Comparison of ENCODE assay signal across 10 mouse cellular contexts in the genomic region with DNA sequence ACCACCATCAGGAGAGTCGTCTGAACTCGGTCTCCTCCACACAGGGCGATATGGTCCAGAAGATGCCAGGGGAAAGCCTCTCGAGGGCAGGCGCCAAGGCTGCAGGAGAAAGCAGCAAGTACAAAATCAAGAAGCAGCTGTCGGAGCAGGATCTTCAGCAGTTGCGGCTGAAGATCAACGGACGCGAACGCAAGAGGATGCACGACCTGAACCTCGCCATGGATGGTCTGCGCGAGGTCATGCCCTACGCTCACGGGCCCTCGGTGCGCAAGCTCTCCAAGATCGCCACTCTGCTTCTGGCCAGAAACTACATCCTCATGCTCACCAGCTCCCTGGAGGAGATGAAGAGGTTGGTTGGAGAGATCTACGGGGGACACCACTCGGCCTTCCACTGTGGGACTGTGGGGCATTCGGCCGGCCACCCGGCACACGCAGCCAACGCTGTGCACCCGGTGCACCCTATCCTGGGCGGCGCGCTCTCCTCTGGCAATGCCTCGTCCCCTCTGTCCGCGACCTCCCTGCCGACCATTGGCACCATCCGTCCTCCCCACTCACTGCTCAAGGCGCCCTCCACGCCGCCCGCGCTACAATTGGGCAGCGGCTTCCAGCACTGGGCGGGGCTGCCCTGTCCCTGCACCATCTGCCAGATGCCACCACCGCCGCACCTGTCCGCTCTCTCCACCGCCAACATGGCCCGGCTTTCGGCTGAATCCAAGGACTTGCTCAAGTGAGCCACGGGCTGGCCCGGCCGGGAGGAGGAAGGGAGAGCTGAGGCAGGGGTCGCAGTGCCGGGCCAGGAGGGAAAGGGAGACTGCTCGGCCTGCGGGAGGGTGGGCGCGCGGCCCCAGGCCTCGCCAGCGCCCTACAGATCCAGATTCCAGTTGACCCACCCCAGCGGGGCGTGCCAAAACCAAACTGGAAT. TPM values are rescaled to one million over a fixed set of nuclear protein-coding genes. Genes with fewer than 3 reads are reported as not detected.
DNase-seq lines count a peak whose midpoint lies in the region; ATAC-seq lines count a peak whose summit lies in the region.
"Had no signal": no experiment of that assay in that cellular context is flagged by ENCODE, and none has a peak within 500 bp of the region (broad histone marks: within the 10 kb centered on the region; RNA-seq: fewer than 3 reads in every experiment).

No protein-coding gene starts in this region.

- peak; percentile 62; the same call in 1 of the 2 replicates for ATAC-seq in kidney, embryonic 16.5 days (ENCODE audit: low FRiP score, low TSS enrichment)
- ATAC-seq in hindbrain, embryonic 12.5 days (ENCODE audit: low FRiP score), result peak; percentile 39

- peak overlapping the region; percentile 16 for H3K4me3 ChIP-seq in kidney, embryonic 16.5 days (ENCODE audit: low read length)
- peak overlapping the region; percentile 42 for H3K4me3 ChIP-seq in hindbrain, embryonic 12.5 days

- peaks cover 4% of the 10 kb centered on the region; the same call in 1 of the 2 replicates for H3K4me1 ChIP-seq in kidney, embryonic 16.5 days (ENCODE audit: insufficient read depth, low read length)
- H3K4me1 ChIP-seq in hindbrain, embryonic 12.5 days, result peaks cover 29% of the 10 kb centered on the region

- no peaks in the 10 kb centered on the region for H3K36me3 ChIP-seq in kidney, embryonic 16.5 days (ENCODE audit: insufficient read depth, low read length)
- H3K36me3 ChIP-seq in hindbrain, embryonic 12.5 days, result no peaks in the 10 kb centered on the region

- 2% methylated on average over 60 of the region's 63 CpGs for WGBS in kidney, embryonic 16.5 days
- WGBS in hindbrain, embryonic 12.5 days, result under 1% methylated on average over 62 of the region's 63 CpGs

- no peak overlapping the region for H3K9ac ChIP-seq in kidney, embryonic 16.5 days (replicated peaks; ENCODE audit: low read length)
- peak overlapping the region; percentile 60 for H3K9ac ChIP-seq in hindbrain, embryonic 12.5 days

- no peaks in the 10 kb centered on the region for H3K9me3 ChIP-seq in kidney, embryonic 16.5 days (ENCODE audit: low read length)
- no peaks in the 10 kb centered on the region for H3K9me3 ChIP-seq in hindbrain, embryonic 12.5 days (replicated peaks)

- H3K4me2 ChIP-seq in kidney, embryonic 16.5 days (replicated peaks; ENCODE audit: low read depth, low read length), result peak overlapping the region; percentile 32; the same call in 1 of the 2 replicates
- peak overlapping the region; percentile 53 for H3K4me2 ChIP-seq in hindbrain, embryonic 12.5 days (replicated peaks)

- no peak overlapping the region for H3K27ac ChIP-seq in kidney, embryonic 16.5 days (ENCODE audit: low read length)
- peak overlapping the region; percentile 64 for H3K27ac ChIP-seq in hindbrain, embryonic 12.5 days

- no peak for DNase-seq in kidney, postnatal 14 days
- peak; percentile 57 for DNase-seq in embryo, embryonic 9.5 days (ENCODE audit: extremely low spot score)
- DNase-seq in neural tube, embryonic 10.5 days (ENCODE audit: extremely low spot score, low spot score), result peak; percentile 64
- DNase-seq in layer of hippocampus, adult 18-20 months (ENCODE audit: low spot score in 2 of 2), result no peak
- DNase-seq in cerebellum, adult 9-10 months, result no peak
- no peak for DNase-seq in right cerebral cortex, postnatal 25 days
- DNase-seq: right cerebral cortex, postnatal 14 days had no signal

- peaks cover 99% of the 10 kb centered on the region for H3K27me3 ChIP-seq in kidney, embryonic 16.5 days (ENCODE audit: insufficient read depth, low read length)
- peaks cover 96% of the 10 kb centered on the region for H3K27me3 ChIP-seq in hindbrain, embryonic 12.5 days

RNA-seq across cellular contexts. Expression of a gene that starts 0.6 kb away (rescaled TPM):
- not detected in 2 replicates for polyA plus RNA-seq in kidney, embryonic 16.5 days (2015; fragmentation: Nextera tagmentation; extraction: Ambion mirVana)
- polyA plus RNA-seq in hindbrain, embryonic 12.5 days (2016; fragmentation: Nextera tagmentation; extraction: Ambion mirVana), result 40.8 and 46.1 TPM in 2 replicates
- not detected for total RNA-seq in layer of hippocampus, adult 18-20 months (2021)
- total RNA-seq: left cerebral cortex, postnatal 14 days had no signal

Comparison
In these comparisons a context has a peak if more than half of its experiments do, and no peak if none do; other contexts are left out.
1. DNase-seq: peak in embryo, embryonic 9.5 days (single experiment) and neural tube, embryonic 10.5 days (single experiment); none in kidney, postnatal 14 days (single experiment), layer of hippocampus, adult 18-20 months (0 of 2), cerebellum, adult 9-10 months (single experiment) and right cerebral cortex, postnatal 25 days (single experiment).
2. RNA of a gene that starts 0.6 kb away (polyA plus RNA-seq): 40.8 to 46.1 TPM in hindbrain, embryonic 12.5 days; not detected in kidney, embryonic 16.5 days; every median in the first group is over 10 times any median in the second.